Mouse (Mus musculus): Measurements from ENCODE around the gene Grasp.

Grasp gene

DNA sequence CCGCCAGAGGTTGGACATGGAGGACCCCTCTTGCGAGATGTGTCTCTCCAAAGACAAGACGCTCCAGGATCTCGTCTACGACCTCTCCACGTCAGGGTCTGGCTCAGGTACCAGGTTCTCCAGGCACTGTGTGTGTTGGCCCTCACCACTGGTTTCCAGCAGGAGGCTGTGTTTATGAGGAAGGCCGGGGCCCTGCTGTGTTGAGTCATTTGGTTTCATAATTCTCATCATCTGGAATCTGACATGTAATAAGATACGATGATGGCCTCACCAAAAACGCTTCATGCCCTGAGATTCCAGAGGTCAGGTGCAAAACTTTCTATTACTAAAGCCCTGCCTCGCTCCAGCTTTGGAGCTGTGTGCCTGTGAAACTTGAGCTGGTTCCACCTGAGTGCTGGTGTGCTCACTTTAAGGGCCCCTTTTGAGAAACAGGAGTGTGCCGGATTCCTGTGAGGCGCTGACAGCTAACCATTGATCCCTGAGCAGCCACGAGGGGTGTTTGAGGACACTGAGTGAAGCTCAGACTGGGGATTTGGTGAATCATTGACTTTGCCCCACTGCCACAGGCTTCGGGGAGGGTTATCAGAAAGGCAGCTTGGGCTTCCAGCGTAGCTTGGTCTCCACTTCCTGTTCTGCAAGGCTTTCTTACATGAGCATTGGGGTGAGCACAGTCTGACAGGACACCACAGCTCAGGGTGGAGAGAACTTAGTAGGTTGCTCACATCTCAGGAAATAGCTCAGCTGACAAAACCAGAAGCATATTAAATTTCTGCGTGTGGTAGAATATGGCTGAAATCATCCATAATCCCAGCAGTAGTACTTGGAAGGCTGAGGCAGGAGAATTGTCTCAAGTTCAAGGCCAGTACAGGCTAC lies 28.8 kb upstream of the Grasp start:
- no peak for DNase-seq (ENCODE audit: low read depth, low spot score)

- no peak for DNase-seq (ENCODE audit: low read depth, low spot score)
These were observed 27.8 kb upstream of the Grasp start for GRCm38 (mm10) chr15:101196079-101196795.

- no peak for DNase-seq (ENCODE audit: low read depth, low spot score)
These were observed 27.0 kb upstream of the Grasp start for GRCm38 (mm10) chr15:101196961-101197360.

GRCm38 (mm10) chr15:101197497-101198179 lies 26.4 kb upstream of the Grasp start:
- no peak for DNase-seq (ENCODE audit: low read depth, low spot score)

DNA sequence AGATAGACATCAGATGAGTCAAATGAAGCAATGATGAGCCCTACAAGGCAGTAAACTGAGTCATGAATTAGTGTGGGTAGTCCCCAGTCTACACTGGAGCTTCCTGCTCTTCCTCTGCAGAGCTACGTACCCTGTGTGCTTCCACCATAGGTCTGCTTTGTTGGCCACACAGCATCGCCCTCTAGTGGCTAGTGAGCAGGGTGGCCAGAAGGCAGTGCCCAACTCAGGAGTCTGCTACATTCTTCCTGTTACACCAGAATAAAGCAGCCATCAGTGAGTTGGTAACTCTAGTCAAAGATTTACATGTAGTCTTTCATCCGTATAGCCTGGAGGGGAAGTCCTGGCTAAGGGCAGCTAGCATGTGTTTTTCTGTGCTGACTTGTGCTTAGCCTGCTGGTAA lies 25.8 kb upstream of the Grasp start:
- peak; percentile 60 for DNase-seq (ENCODE audit: low read depth, low spot score)

GRCm38 (mm10) chr15:101198850-101199249 lies 25.1 kb upstream of the Grasp start:
- DNase-seq (ENCODE audit: low read depth, low spot score), result no peak

- DNase-seq (ENCODE audit: low read depth, low spot score), result no peak
These were observed 23.2 kb upstream of the Grasp start for GRCm38 (mm10) chr15:101200777-101201295.

DNA sequence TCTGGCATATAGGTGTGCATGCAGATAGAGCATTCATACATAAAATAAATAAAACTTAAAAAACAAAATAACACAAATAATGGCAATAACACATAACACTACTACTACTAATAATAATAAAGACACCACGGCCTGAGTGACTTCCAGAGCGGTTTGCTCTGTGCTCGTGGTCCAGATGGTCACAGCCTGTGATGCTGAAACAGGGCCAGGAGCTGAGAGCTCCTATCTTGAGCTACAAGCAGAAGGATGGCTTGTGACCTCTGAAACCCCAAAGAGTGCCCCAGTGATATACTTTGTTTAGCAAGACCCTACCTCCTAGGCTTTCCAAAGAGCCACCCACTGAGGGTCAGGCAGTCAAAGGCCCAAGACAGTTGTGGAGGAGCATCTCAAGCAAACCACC lies 22.6 kb upstream of the Grasp start:
- no peak for DNase-seq (ENCODE audit: low read depth, low spot score)

DNA sequence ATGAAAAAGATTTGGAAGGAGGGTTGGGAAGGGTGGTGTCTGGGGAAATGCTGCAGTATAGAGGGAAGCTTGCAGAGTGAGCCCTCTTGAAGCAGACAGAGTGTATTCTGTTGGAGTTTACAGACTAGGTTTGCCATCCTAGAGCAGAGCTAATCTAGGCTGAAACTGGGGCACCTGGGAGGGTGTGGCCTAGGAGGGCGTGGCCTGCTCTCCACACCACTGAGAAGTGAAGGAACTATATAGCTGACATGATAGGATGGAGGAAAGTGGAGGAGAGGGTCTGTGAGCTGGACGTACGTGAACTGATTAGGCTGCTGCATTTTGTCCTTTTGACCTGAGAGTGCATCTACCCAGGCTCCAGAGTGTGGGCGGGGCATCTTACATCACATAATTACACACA lies 20.3 kb upstream of the Grasp start:
- no peak for DNase-seq (ENCODE audit: low read depth, low spot score)

GRCm38 (mm10) chr15:101204781-101205180 lies 19.2 kb upstream of the Grasp start:
- DNase-seq (ENCODE audit: low read depth, low spot score), result no peak

DNA sequence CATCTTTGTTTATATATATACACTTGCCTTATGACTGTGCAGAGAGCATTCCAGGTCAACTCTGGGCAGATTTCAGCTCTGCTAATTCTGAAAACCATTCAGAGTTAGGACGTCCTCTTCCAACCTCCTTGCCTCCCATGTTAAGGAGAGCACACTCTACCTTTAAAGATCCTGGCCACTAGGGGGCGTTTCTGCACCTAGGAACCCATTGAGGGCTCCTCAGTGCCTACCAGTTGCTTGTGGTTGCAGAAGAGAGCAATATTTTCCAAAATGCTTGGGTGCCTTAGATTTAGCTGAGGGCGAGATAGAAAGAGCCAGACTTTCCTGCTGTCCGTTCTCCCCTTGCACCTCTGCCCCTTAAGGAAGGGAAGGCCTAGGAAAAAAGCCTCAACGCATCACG lies 13.8 kb upstream of the Grasp start:
- peak; percentile 61 for DNase-seq (ENCODE audit: low read depth, low spot score)

- no peak for DNase-seq (ENCODE audit: low read depth, low spot score)
These were observed 12.9 kb upstream of the Grasp start for GRCm38 (mm10) chr15:101210998-101211613.

DNA sequence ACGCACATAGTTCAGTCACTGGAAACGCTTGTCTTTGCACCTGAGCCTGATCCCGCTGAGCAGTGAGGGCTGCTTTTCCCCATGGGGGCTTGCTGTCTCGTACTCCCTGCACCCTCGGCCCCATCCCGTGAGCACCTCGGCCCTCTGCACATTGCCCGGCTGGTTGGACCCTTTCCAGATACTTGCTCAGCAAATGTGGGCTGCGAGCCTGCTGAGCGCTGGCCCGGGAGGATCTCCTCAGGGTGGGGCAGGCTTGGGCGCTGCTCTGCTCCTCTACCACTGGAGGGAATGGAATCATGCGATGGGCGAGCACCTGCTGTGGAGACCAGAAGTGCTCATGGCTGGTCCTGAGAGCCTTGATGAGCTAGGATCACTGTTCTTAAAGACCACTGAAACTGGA lies 11.6 kb upstream of the Grasp start:
- no peak for DNase-seq (ENCODE audit: low read depth, low spot score)

DNA sequence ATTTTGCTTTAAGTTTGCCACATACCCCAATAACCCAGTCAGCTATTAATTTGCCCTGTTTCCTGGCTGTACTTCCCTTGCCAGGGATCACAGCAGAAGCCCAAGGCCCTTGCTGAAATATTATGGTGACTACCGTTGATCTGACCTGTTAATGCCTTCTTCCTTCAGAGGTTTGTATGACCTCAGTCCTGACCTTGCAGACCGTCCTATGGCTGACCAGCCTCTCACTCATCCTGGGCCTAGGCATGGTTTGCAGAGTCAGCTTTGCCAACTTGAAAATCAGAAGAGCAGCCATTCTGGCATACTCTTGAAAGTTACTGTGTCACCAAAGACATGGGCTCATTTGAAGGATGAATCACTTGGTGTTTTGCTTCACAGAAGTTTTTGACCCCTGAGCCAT lies 8.9 kb upstream of the Grasp start:
- DNase-seq (ENCODE audit: low read depth, low spot score), result no peak

DNA sequence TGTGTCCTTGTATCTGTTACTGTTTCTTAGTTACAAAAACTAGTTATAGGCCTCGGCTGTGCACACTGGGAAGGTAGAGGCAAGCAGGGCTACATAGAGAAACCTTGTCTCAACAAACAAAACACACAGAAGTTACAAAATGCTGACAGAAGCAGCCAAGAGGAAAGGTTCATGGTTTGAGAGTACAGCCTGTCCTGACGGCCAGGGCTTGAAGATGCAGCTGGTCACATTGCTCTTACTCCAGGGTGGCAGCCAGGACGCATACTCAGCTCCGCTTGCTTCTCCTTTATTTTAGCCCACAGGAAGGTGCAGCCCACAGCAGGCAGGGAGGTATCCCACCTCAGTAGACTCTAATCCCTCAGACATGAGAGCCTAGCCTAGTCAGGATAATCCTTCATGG lies 8.0 kb upstream of the Grasp start:
- no peak for DNase-seq (ENCODE audit: low read depth, low spot score)

- no peak for DNase-seq (ENCODE audit: low read depth, low spot score)
These were observed 3.1 kb upstream of the Grasp start for GRCm38 (mm10) chr15:101220905-101221297.

GRCm38 (mm10) chr15:101221298-101222104 lies 2.5 kb upstream of the Grasp start:
- DNase-seq (ENCODE audit: low read depth, low spot score), result no peak

DNA sequence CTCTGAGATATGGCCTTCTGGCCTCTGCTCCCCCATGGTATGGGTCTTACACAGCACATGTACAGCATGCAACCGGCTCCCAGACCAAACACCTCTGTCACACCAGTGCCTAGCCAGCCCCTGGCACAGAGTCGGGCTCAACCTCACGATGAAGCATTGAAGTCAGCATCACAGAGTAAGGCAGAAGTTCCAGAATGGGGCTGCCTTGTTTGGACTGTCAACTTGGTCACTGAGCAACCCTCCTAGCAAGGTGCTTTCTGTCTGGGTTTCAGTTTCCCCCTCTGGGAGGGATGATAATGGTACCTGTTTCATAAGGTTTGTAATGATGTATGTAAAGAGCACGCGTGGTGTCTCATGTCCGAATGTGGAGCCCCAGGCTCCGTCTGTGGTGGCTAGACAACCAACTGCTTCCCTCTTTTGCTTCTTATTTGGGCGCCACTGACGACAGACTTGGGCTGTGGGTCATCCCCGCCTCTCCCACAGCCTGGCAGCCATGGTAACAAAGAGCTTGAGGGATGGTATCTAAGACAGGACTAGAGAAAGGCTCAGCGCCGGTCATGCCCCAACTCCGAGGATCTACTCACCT lies 998 bp upstream of the Grasp start:
- no peak for DNase-seq (ENCODE audit: low read depth, low spot score)

DNA sequence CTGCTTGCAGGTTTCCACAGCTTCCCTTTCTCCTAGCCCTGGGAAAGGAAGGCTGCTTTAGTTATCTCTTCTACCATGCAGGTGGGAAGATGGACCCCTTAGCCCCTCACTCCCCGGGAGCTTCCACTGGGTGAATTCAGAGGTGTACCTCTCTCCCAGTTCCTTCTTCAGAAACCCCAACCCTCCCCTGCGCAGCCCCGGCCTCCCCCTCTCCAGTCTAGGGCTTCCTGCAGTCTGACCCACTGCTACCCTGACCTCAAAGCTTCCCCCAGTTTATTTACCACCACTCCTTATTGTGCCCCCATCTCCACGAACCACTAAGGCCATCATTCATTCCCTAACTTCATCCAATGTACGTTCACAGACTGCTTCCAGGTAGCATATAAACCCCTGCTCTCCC lies 392 bp upstream of the Grasp start:
- no peak for DNase-seq (ENCODE audit: low read depth, low spot score)

- DNase-seq (ENCODE audit: low read depth, low spot score), result no peak
These were observed 989 bp downstream of the Grasp start for GRCm38 (mm10) chr15:101224977-101225376.

GRCm38 (mm10) chr15:101227971-101228370 lies 4.0 kb downstream of the Grasp start:
- no peak for DNase-seq (ENCODE audit: low read depth, low spot score)
